Mouse (Mus musculus): ENCODE results near the gene Smad9. TPM values are rescaled to one million over a fixed set of nuclear protein-coding genes. Genes with fewer than 3 reads are reported as not detected.

Gene Smad9
- polyA plus RNA-seq (2015; fragmentation: Nextera tagmentation; extraction: Ambion mirVana): 0.63 and 0.79 TPM in 2 replicates

GRCm38 (mm10) chr3:54755145-54756041, at the start of gene Smad9:
TSS of gene Smad9 (plus strand) at chr3:54755582.

GRCm38 (mm10) chr3:54714253-54714652, 41.1 kb upstream of the Smad9 start, which contains the start of gene Gm21958:
TSS of gene Gm21958 (minus strand) at chr3:54714353.

GRCm38 (mm10) chr3:54735247-54736046, 19.9 kb upstream of the Smad9 start, which contains the start of the genes Exosc8 and Alg5:
TSS of gene Exosc8 (minus strand) at chr3:54735393.
TSS of gene Alg5 (plus strand) at chr3:54735539.

GRCm38 (mm10) chr3:54807666-54808217, 52.4 kb downstream of the Smad9 start, which contains the start of gene Rfxap:
TSS of gene Rfxap (minus strand) at chr3:54807791.

Other genes with a start within 250 kb of the Smad9 start
- gene Supt20, start 62.8 kb upstream of the Smad9 start, polyA plus RNA-seq (2015; fragmentation: Nextera tagmentation; extraction: Ambion mirVana): 41.6 and 45.4 TPM in 2 replicates
- 0.35 TPM in 1 of 2 replicates, not detected in the other for gene Gm21958, start 41.2 kb upstream of the Smad9 start, polyA plus RNA-seq (2015; fragmentation: Nextera tagmentation; extraction: Ambion mirVana)
- gene Exosc8, start 20.2 kb upstream of the Smad9 start, polyA plus RNA-seq (2015; fragmentation: Nextera tagmentation; extraction: Ambion mirVana): 39.8 and 40.7 TPM in 2 replicates
- gene Alg5, start 20.0 kb upstream of the Smad9 start, polyA plus RNA-seq (2015; fragmentation: Nextera tagmentation; extraction: Ambion mirVana): 61.4 and 68.7 TPM in 2 replicates
- 16.8 and 22.7 TPM in 2 replicates for gene Rfxap, start 52.2 kb downstream of the Smad9 start, polyA plus RNA-seq (2015; fragmentation: Nextera tagmentation; extraction: Ambion mirVana)
- not detected in 2 replicates for gene Sertm1, start 160.3 kb downstream of the Smad9 start, polyA plus RNA-seq (2015; fragmentation: Nextera tagmentation; extraction: Ambion mirVana)